Mouse (Mus musculus) kidney, adult 2 months (tissue): ENCODE data around the gene Nav2.
A peak's percentile ranks its signal among the peaks of the same experiment; 100 is the strongest.

Experiments used
- CTCF ChIP-seq: fragments of 200-500 bp; conservative IDR thresholded peaks from 2 replicates; pipeline ENCODE4 v1.5.1; 2011; ENCODE audit warnings: low read depth, mild to moderate bottlenecking, control low read depth, low read length, moderate library complexity, mixed read lengths; ENCODE audit not compliant: insufficient read depth, insufficient read length
- POLR2A ChIP-seq: fragments of 200-500 bp; IDR thresholded peaks from one replicate; pipeline ENCODE4 v1.6.1; 2011; ENCODE audit warnings: low read depth, low read length, control low read depth

DNA sequence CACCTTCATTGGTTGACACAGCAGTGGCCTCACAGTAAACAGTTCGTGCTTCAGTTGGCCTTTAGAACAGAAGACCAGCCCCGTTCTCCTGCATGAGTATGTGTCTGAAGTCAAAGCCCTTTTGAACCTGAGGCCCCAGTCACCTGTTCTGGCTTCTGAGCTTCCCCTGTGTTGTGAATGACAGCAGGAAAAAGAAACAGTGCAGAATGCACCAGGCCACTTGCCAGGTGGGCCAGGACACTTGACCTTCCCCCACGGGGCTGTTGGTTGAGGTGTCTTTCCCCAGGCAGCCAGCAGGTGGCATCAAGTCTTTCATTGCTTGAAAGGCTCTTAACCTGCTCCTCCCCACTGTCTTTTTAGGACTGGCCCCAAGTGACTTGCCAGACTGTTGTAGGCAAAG is 562.8 kb downstream of the Nav2 start:
- TF ChIP-seq CTCF, result peak; percentile 77
- TF ChIP-seq POLR2A, result no peak
